In the genomic region with DNA sequence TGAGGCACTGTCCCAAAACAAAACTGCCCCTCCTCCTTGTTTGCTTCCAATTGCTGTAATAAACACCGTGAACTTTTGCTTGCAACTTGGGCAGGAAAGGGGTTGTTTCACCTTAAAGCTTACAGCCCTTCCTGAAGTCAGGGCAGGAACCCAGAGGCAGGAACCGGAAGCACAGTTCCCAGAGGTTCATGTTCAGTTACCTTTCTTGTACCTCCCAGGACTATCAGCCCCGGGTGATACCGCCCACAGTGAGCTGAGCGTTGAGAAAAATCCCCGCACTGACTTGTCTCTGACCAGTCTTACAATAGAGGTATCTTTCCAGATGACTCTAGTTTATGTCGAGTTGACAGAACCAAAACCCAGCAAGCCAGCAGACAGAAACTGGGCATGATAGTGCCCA, we compare ENCODE assay signal across 1 mouse cellular context.
TF ChIP-seq lines count a peak whose summit lies in the region.

No protein-coding gene starts in this region.

TF ChIP-seq in CH12.LX, 34 proteins besides CTCF, POLR2A, EP300 and RAD21 (continued from another document):
- TF ChIP-seq GABPA (IDR thresholded peaks at IDR 0.05; ENCODE audit: insufficient replicate concordance, low read depth, low read length): no peak
- no peak for TF ChIP-seq USF2 (conservative IDR thresholded peaks at IDR 0.05; ENCODE audit: low read depth, low read length)
- no peak for TF ChIP-seq ZC3H11A (IDR thresholded peaks at IDR 0.05; ENCODE audit: low read depth, low read length)
